Mouse (Mus musculus): Measurements from ENCODE around the gene Asrgl1. TPM values are rescaled to one million over a fixed set of nuclear protein-coding genes. Genes with fewer than 3 reads are reported as not detected.

Asrgl1 gene
- total RNA-seq, 4 experiments from 2014 or later, result 12.7 to 21.8 (median 15.5) TPM

- DNase-seq, result no peak
Observed at GRCm38 (mm10) chr19:9071456-9072156, 63.8 kb downstream of the Asrgl1 start.

- DNase-seq, result no peak
Observed at GRCm38 (mm10) chr19:9070316-9070715, 65.1 kb downstream of the Asrgl1 start.

GRCm38 (mm10) chr19:9069687-9070307 is 65.6 kb downstream of the Asrgl1 start:
- DNase-seq, result no peak

- no peak for DNase-seq
Observed at GRCm38 (mm10) chr19:9067292-9067691, 68.1 kb downstream of the Asrgl1 start.

DNA sequence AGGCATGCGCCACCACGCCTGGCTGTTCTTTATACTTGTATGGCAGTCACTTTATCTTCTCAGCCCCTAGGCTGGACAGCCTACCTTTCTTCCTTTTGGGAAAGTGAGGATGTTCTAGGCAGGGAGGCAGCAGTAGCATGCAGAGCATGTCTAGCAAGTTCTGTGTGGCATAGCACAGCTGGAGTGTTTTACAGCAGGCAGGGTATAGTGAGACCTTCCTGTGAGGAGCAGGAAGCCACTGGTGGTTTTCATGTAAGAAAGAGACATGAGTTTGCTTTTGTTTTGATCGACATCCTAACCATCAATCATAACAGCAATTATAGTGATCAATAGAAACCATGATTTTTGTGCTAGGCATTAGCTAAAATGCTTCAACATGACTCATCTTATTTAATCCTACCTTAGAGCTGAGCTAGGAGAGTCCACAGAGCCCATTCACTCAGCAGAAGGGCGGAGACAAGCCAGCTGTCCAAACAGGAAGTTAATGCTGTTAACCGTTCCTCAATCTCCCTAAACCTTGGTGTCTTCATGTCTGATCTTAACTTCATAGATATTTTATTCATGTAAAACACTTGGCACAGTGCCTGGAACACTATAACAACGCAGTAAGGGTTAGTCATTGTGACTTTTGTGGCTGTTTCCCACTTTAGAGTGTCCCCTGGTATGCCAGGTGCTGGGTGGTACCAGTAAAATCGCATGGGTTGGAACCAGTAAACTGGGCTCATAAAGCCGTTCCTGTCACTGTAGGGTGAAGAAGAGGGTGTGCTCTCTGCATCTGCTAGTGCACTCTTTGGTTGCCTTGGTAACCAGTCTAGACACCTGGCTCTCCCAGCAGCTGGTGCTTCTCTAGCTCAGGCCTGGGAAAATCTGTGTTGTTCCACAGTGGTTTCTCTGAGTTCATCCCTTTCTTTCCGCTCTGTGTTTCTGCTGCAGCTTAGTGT is 69.5 kb downstream of the Asrgl1 start:
- no peak for DNase-seq

GRCm38 (mm10) chr19:9063831-9064230 is 71.6 kb downstream of the Asrgl1 start:
- DNase-seq, result no peak

DNA sequence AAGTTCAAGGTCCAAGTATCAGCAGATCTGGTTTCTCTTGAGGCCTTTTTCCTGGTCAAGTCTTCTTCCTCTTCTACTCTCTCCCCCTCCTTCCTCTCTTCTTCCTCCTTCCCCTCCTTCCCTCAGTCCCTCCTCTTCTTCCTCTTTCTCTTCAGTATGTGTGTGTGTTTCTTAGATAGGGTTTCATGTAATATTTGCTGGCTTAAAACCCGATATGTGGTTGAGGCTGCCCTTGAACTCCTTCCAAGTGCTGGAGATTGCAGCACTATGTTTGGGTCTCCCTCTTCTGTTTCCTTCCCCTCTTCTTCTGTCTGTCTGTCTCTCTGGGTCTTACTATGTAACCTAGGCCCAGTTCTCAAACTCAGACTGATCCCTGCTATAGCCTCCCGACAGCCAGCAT is 72.6 kb downstream of the Asrgl1 start:
- no peak for DNase-seq

- DNase-seq, result peak; percentile 77
Observed at GRCm38 (mm10) chr19:9061221-9061893, 74.1 kb downstream of the Asrgl1 start.

DNA sequence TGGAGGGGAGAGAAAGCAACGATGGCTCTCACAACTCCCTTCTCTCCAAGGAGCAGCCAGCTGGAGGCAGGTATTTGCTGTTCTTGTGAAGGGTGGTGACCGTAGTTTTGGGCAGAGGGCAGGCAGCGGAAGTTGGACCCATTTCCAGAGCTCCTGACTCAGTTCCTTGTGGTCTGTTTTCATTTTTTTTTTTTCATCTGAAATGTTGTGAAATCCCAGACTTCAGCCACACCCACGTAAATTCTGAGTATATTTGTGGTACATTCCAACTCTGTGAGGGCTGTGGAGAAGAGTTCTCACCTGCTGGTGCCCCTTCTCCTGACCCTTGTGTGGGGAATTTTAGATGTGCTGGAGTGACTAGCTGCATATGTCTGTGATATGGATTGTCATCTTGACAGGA is 75.3 kb downstream of the Asrgl1 start:
- no peak for DNase-seq

Other genes starting within 250 kb of the Asrgl1 start
- 10 to 100 TPM; 32.6 to 54.7 (median 45.3) TPM for gene 1810009A15Rik, start 246.8 kb downstream of the Asrgl1 start, total RNA-seq (2022)
- gene Gm49416, start 246.7 kb downstream of the Asrgl1 start, total RNA-seq (2022), result 10 to 100 TPM in 1 of 4 experiments, 1 to 10 TPM in 3; 2.6 to 10.6 (median 6.0) TPM
- 10 to 100 TPM; 22.9 to 27.8 (median 25.0) TPM for gene Ints5, start 242.6 kb downstream of the Asrgl1 start, total RNA-seq (2022)
- gene Ganab, start 237.6 kb downstream of the Asrgl1 start, total RNA-seq (2022), result 100 to 1,000 TPM; 204 to 232 (median 222) TPM
- 10 to 100 TPM; 61.3 to 72.9 (median 70.0) TPM for gene B3gat3, start 215.3 kb downstream of the Asrgl1 start, total RNA-seq (2022)
- 10 to 100 TPM; 51.9 to 73.5 (median 54.9) TPM for gene Rom1, start 206.3 kb downstream of the Asrgl1 start, total RNA-seq (2022)
- 10 to 100 TPM; 57.9 to 87.6 (median 79.6) TPM for gene Eml3, start 206.1 kb downstream of the Asrgl1 start, total RNA-seq (2022)
- 100 to 1,000 TPM in 2 of 4 experiments, 10 to 100 TPM in 2; 83.4 to 133 (median 102) TPM for gene Mta2, start 193.8 kb downstream of the Asrgl1 start, total RNA-seq (2022)
- gene Tut1, start 181.8 kb downstream of the Asrgl1 start, total RNA-seq (2022), result 10 to 100 TPM; 22.9 to 31.9 (median 26.8) TPM
- gene Eef1g, start 168.6 kb downstream of the Asrgl1 start, total RNA-seq (2022), result 100 to 1,000 TPM; 306 to 355 (median 328) TPM
- 100 to 1,000 TPM; 122 to 227 (median 158) TPM for gene Ahnak, start 146.4 kb downstream of the Asrgl1 start, total RNA-seq (2022)
- gene Scgb1a1, start 47.7 kb downstream of the Asrgl1 start, total RNA-seq (2022), result under 1 TPM in 1 of 4 experiments, not detected in 3; 0.73 TPM